Mouse (Mus musculus) C3H10T1/2 (cell line): Measurements from ENCODE around the gene Riox1. TPM values are rescaled to one million over a fixed set of nuclear protein-coding genes. Genes with fewer than 3 reads are reported as not detected.

Source experiments
- polyA plus RNA-seq, 2 experiments: library from polyadenylated mRNA; unstranded; fragments of >200 nt; fragmentation: generic; extraction: Trizol; gene quantifications; one replicate each; pipeline ENCODE4 v1.2.1; 2012; ENCODE audit warnings: missing spikeins in 2 of 2

Gene Riox1
- polyA plus RNA-seq = 1 to 10 TPM; 7.9 to 8.7 TPM

GRCm38 (mm10) chr12:83950493-83950839 is at the start of gene Riox1:
Gene Riox1 (plus strand): TSS chr12:83950608.

GRCm38 (mm10) chr12:83921535-83922381 is 28.6 kb upstream of the Riox1 start, which contains the start of gene Numb:
Gene Numb (minus strand): TSS chr12:83921934.

GRCm38 (mm10) chr12:83984752-83985151 is 34.3 kb downstream of the Riox1 start, which contains the start of gene Heatr4:
Gene Heatr4 (minus strand): TSS chr12:83984852.

GRCm38 (mm10) chr12:83987583-83988441 is 37.4 kb downstream of the Riox1 start, which contains the start of gene Acot2:
Gene Acot2 (plus strand): TSS chr12:83987861.

Other genes with a start within 250 kb of the Riox1 start
- not detected for gene Papln, start 187.0 kb upstream of the Riox1 start, polyA plus RNA-seq
- gene Numb, start 28.7 kb upstream of the Riox1 start, polyA plus RNA-seq = 10 to 100 TPM in 1 of 2 experiments, 1 to 10 TPM in 1; 1.1 to 11.2 TPM
- not detected for gene Heatr4, start 34.2 kb downstream of the Riox1 start, polyA plus RNA-seq
- gene Acot2, start 37.3 kb downstream of the Riox1 start, polyA plus RNA-seq = 1 to 10 TPM in 1 of 2 experiments, under 1 TPM in 1; 0.28 to 8.4 TPM
- under 1 TPM in 1 of 2 experiments, not detected in 1; 0.11 TPM for gene Acot1, start 58.9 kb downstream of the Riox1 start, polyA plus RNA-seq
- gene Acot4, start 87.8 kb downstream of the Riox1 start, polyA plus RNA-seq = not detected
- gene Gm49366, start 88.3 kb downstream of the Riox1 start, polyA plus RNA-seq = not detected
- not detected for gene Acot3, start 101.5 kb downstream of the Riox1 start, polyA plus RNA-seq
- gene Acot5, start 118.7 kb downstream of the Riox1 start, polyA plus RNA-seq = not detected
- gene Acot6, start 150.0 kb downstream of the Riox1 start, polyA plus RNA-seq = not detected
- gene Dnal1, start 163.8 kb downstream of the Riox1 start, polyA plus RNA-seq = 1 to 10 TPM in 1 of 2 experiments, under 1 TPM in 1; 0.30 to 4.2 TPM
- under 1 TPM; 0.04 to 0.60 TPM for gene Pnma1, start 197.9 kb downstream of the Riox1 start, polyA plus RNA-seq